Mouse (Mus musculus): ENCODE results near the gene Krtap10-4.

DNA sequence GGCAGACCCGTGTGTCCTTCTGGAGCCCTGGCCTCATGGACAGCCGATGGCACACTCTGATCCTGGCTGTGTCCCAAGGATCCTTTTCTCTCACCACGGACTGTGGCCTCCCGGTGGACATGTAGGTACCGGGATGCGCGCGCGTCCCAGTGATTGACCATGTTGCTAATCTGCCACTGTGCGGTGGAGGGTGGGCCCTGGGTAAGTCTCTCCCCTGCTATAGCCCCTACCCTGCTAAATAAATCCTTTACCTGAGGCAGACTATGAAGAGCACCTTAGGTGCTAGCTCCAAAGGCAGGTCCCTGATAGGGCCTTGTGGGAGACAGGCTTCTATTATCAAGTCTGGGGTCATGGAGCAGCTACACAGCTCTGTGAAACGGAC lies 37.9 kb upstream of the Krtap10-4 start:
- no peak for TF ChIP-seq GATA1 (IDR thresholded peaks at IDR 0.05; ENCODE audit: low read length)
- no peak for TF ChIP-seq TAL1 (IDR thresholded peaks at IDR 0.05; ENCODE audit: low read length)

Data from erythroblast, embryonic 14.5 days (primary cell).